Mouse (Mus musculus): ENCODE measurements around the gene Arhgef6.

Gene Arhgef6

GRCm38 (mm10) chrX:57196319-57196718 is 142.2 kb downstream of the Arhgef6 start:
- peak; percentile 1 for DNase-seq (ENCODE audit: low spot score)

GRCm38 (mm10) chrX:57189335-57189734 is 149.2 kb downstream of the Arhgef6 start:
- no peak for DNase-seq (ENCODE audit: low spot score)

GRCm38 (mm10) chrX:57187301-57187700 is 151.2 kb downstream of the Arhgef6 start:
- no peak for DNase-seq (ENCODE audit: low spot score)

- DNase-seq (ENCODE audit: low spot score), result no peak
Observed at GRCm38 (mm10) chrX:57183359-57183758, 155.2 kb downstream of the Arhgef6 start.

GRCm38 (mm10) chrX:57182470-57182869 is 156.1 kb downstream of the Arhgef6 start:
- no peak for DNase-seq (ENCODE audit: low spot score)
